Mouse (Mus musculus): ENCODE data around the gene Olfr611. TPM values are rescaled to one million over a fixed set of nuclear protein-coding genes. Genes with fewer than 3 reads are reported as not detected.
"Not testable (repeated sequence)": the region's sequence is repeated elsewhere in the genome, so short reads cannot be mapped to it uniquely, and the experiment has no call there.

The Olfr611 gene
- total RNA-seq (2017) = not detected in 3 replicates

GRCm38 (mm10) chr7:103520746-103521145 lies at the start of gene Olfr611:
Olfr611 (minus strand) TSS chr7:103520846.
- not testable (repeated sequence) for ATAC-seq (replicated peaks; ENCODE audit: insufficient number of reproducible peaks, low FRiP score, low TSS enrichment, poor library complexity, severe bottlenecking)

GRCm38 (mm10) chr7:103569043-103569442 lies 48.4 kb upstream of the Olfr611 start, which contains the start of gene Olfr616:
Olfr616 (minus strand) TSS chr7:103569143.
- ATAC-seq (replicated peaks; ENCODE audit: insufficient number of reproducible peaks, low FRiP score, low TSS enrichment, poor library complexity, severe bottlenecking) = no peak

- no peak for ATAC-seq (replicated peaks; ENCODE audit: insufficient number of reproducible peaks, low FRiP score, low TSS enrichment, poor library complexity, severe bottlenecking)
Measured at GRCm38 (mm10) chr7:103555779-103556178, 35.1 kb upstream of the Olfr611 start, which contains the start of gene Olfr615. Olfr615 (plus strand) TSS chr7:103556079.

GRCm38 (mm10) chr7:103547774-103548173 lies 27.1 kb upstream of the Olfr611 start, which contains the start of gene Olfr613:
Olfr613 (plus strand) TSS chr7:103548074.
- ATAC-seq (replicated peaks; ENCODE audit: insufficient number of reproducible peaks, low FRiP score, low TSS enrichment, poor library complexity, severe bottlenecking) = no peak

- ATAC-seq (replicated peaks; ENCODE audit: insufficient number of reproducible peaks, low FRiP score, low TSS enrichment, poor library complexity, severe bottlenecking) = not testable (repeated sequence)
Measured at GRCm38 (mm10) chr7:103542617-103543016, 22.0 kb upstream of the Olfr611 start, which contains the start of gene Olfr612. Olfr612 (minus strand) TSS chr7:103542717.

GRCm38 (mm10) chr7:103512022-103512421 lies 8.6 kb downstream of the Olfr611 start, which contains the start of gene Olfr610:
Olfr610 (minus strand) TSS chr7:103512122.
- ATAC-seq (replicated peaks; ENCODE audit: insufficient number of reproducible peaks, low FRiP score, low TSS enrichment, poor library complexity, severe bottlenecking) = no peak

GRCm38 (mm10) chr7:103497962-103498361 lies 22.7 kb downstream of the Olfr611 start, which contains the start of gene Olfr609:
Olfr609 (minus strand) TSS chr7:103498062.
- ATAC-seq (replicated peaks; ENCODE audit: insufficient number of reproducible peaks, low FRiP score, low TSS enrichment, poor library complexity, severe bottlenecking) = no peak

- not testable (repeated sequence) for ATAC-seq (replicated peaks; ENCODE audit: insufficient number of reproducible peaks, low FRiP score, low TSS enrichment, poor library complexity, severe bottlenecking)
Measured at GRCm38 (mm10) chr7:103477106-103477505, 43.5 kb downstream of the Olfr611 start.

- ATAC-seq (replicated peaks; ENCODE audit: insufficient number of reproducible peaks, low FRiP score, low TSS enrichment, poor library complexity, severe bottlenecking) = no peak
Measured at GRCm38 (mm10) chr7:103469577-103469976, 51.1 kb downstream of the Olfr611 start, which contains the start of gene Olfr608. Olfr608 (plus strand) TSS chr7:103469877.

Other genes starting within 250 kb of the Olfr611 start
- gene Olfr596, start 215.2 kb downstream of the Olfr611 start, total RNA-seq (2017) = not detected in 3 replicates
- not detected in 3 replicates for gene Olfr597, start 204.5 kb downstream of the Olfr611 start, total RNA-seq (2017)
- gene Olfr598, start 197.3 kb downstream of the Olfr611 start, total RNA-seq (2017) = not detected in 3 replicates
- not detected in 3 replicates for gene Olfr599, start 184.9 kb downstream of the Olfr611 start, total RNA-seq (2017)
- not detected in 3 replicates for gene Olfr600, start 171.2 kb downstream of the Olfr611 start, total RNA-seq (2017)
- gene Olfr601, start 158.2 kb downstream of the Olfr611 start, total RNA-seq (2017) = not detected in 3 replicates
- gene Olfr603, start 134.7 kb downstream of the Olfr611 start, total RNA-seq (2017) = not detected in 3 replicates
- not detected in 3 replicates for gene Usp17lc, start 105.8 kb downstream of the Olfr611 start, total RNA-seq (2017)
- not detected in 3 replicates for gene Olfr605, start 75.4 kb downstream of the Olfr611 start, total RNA-seq (2017)
- not detected in 3 replicates for gene Olfr606, start 71.8 kb downstream of the Olfr611 start, total RNA-seq (2017)
- not detected in 3 replicates for gene Olfr607, start 56.7 kb downstream of the Olfr611 start, total RNA-seq (2017)
- gene Olfr608, start 51.0 kb downstream of the Olfr611 start, total RNA-seq (2017) = not detected in 3 replicates
- not detected in 3 replicates for gene Olfr609, start 22.8 kb downstream of the Olfr611 start, total RNA-seq (2017)
- not detected in 3 replicates for gene Olfr610, start 8.7 kb downstream of the Olfr611 start, total RNA-seq (2017)
- not detected in 3 replicates for gene Olfr612, start 21.9 kb upstream of the Olfr611 start, total RNA-seq (2017)
- not detected in 3 replicates for gene Olfr613, start 27.2 kb upstream of the Olfr611 start, total RNA-seq (2017)
- not detected in 3 replicates for gene Olfr615, start 35.2 kb upstream of the Olfr611 start, total RNA-seq (2017)
- not detected in 3 replicates for gene Olfr616, start 48.3 kb upstream of the Olfr611 start, total RNA-seq (2017)
- gene Olfr617, start 52.2 kb upstream of the Olfr611 start, total RNA-seq (2017) = not detected in 3 replicates
- not detected in 3 replicates for gene Olfr618, start 69.3 kb upstream of the Olfr611 start, total RNA-seq (2017)
- gene Olfr619, start 79.7 kb upstream of the Olfr611 start, total RNA-seq (2017) = not detected in 3 replicates
- not detected in 3 replicates for gene Olfr620, start 91.7 kb upstream of the Olfr611 start, total RNA-seq (2017)
- gene Olfr622, start 121.9 kb upstream of the Olfr611 start, total RNA-seq (2017) = not detected in 3 replicates
- gene Olfr623, start 142.9 kb upstream of the Olfr611 start, total RNA-seq (2017) = not detected in 3 replicates
- gene Olfr624, start 150.3 kb upstream of the Olfr611 start, total RNA-seq (2017) = not detected in 3 replicates
- gene Olfr625-ps1, start 161.9 kb upstream of the Olfr611 start, total RNA-seq (2017) = not detected in 3 replicates
- gene Olfr243, start 193.8 kb upstream of the Olfr611 start, total RNA-seq (2017) = not detected in 3 replicates
- gene Olfr628, start 209.5 kb upstream of the Olfr611 start, total RNA-seq (2017) = not detected in 3 replicates
- gene Olfr629, start 224.1 kb upstream of the Olfr611 start, total RNA-seq (2017) = 0.39 TPM in 1 of 3 replicates, not detected in the others
- not detected in 3 replicates for gene Olfr630, start 236.5 kb upstream of the Olfr611 start, total RNA-seq (2017)

Measured in monocyte, adult 5-6 weeks (primary cell).